Mouse (Mus musculus) Patski (cell line): Measurements from ENCODE around the gene Inpp1. TPM values are rescaled to one million over a fixed set of nuclear protein-coding genes. Genes with fewer than 3 reads are reported as not detected.

ENCODE experiments used
- ATAC-seq: fragments of 100-300 bp; one replicate; pipeline ENCODE4 v1.8.0; 2021
- CTCF ChIA-PET: fragments of 350-600 bp; sonication (Branson Sonifier 250); formaldehyde crosslinking; loops from one replicate; lab custom pipeline; 2022; ENCODE audit warnings: inconsistent platforms; lab: Charles Lee
- POLR2A ChIA-PET: fragments of 350-600 bp; sonication (Branson Sonifier 250); formaldehyde crosslinking; loops from one replicate; lab custom pipeline; 2022; ENCODE audit warnings: antibody characterized with exemption, inconsistent platforms; lab: Charles Lee
- DNase-seq: peaks from one replicate; pipeline ENCODE4 v3.0.0-alpha.2; 2011; ENCODE audit warnings: low read depth, low spot score
- H3K27me3 ChIP-seq: fragments of 371-371 bp; one replicate; pipeline ENCODE4 v1.5.1; 2021
- CTCF ChIP-seq: fragments of 100-300 bp; IDR thresholded peaks from one replicate; pipeline ENCODE4 v1.5.1; 2021
- in situ Hi-C: fragments of 300-500 bp; cut with MboI; formaldehyde crosslinking; loops from 3 replicates; pipeline ENCODE4 v1.11.1; 2018; ENCODE audit warnings: low pct_unique_long_range_greater_than_20kb, mixed read lengths
- polyA plus RNA-seq: library from polyadenylated mRNA; unstranded; gene quantifications from one replicate; pipeline ENCODE4 v1.2.3, GENCODE M21; 2021

Gene Inpp1
- polyA plus RNA-seq, 1 experiment from 2014 or later = 24.3 TPM

DNA sequence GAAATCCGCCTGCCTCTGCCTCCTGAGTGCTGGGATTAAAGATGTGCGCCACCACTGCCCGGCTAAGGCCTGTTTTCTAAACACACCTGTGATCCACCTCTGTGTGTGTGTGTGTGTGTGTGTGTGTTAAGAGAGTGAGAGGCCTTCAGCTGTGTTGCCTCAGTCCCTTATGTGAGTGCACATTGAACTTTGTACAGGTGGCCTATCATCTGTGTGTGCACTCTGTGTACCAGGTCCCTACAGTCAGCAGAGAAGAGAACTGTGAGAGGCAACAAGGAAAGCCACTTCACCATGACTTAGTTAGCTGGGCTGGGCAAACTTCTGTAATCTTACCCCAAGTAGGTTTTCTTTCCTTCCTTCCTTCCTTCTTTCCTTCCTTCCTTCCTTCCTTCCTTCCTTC is 21.6 kb upstream of the Inpp1 start:
- ATAC-seq (no peak), DNase-seq (no peak)
- in situ Hi-C loops = no loop called here
- no peak for TF ChIP-seq CTCF
- ChIA-PET POLR2A (no interaction called here), CTCF (no interaction called here)
- H3K27me3 ChIP-seq = no peaks in the 10 kb centered on the region

- TF ChIP-seq CTCF = no peak
- no peak for DNase-seq
- ATAC-seq = no peak
- in situ Hi-C loops = no loop called here
- CTCF ChIA-PET = interaction anchor here (0.7 kb wide), 1 partner anchor 14 kb away, joined by 3 read pairs; no protein-coding TSS in a partner anchor
- H3K27me3 ChIP-seq = no peaks in the 10 kb centered on the region
- POLR2A ChIA-PET = no interaction called here
These were observed 292 bp upstream of the Inpp1 start for GRCm38 (mm10) chr1:52817813-52818147.

GRCm38 (mm10) chr1:52816232-52816891 is 1.1 kb downstream of the Inpp1 start:
- ChIA-PET CTCF (interaction anchor here (0.7 to 3.2 kb wide), 3 partner anchors 10 to 360 kb away, joined by 3 to 20 read pairs (median 3); no protein-coding TSS in a partner anchor), POLR2A (no interaction called here)
- TF ChIP-seq CTCF = no peak
- DNase-seq = no peak
- ATAC-seq = no peak
- in situ Hi-C loops = no loop called here
- no peaks in the 10 kb centered on the region for H3K27me3 ChIP-seq

DNA sequence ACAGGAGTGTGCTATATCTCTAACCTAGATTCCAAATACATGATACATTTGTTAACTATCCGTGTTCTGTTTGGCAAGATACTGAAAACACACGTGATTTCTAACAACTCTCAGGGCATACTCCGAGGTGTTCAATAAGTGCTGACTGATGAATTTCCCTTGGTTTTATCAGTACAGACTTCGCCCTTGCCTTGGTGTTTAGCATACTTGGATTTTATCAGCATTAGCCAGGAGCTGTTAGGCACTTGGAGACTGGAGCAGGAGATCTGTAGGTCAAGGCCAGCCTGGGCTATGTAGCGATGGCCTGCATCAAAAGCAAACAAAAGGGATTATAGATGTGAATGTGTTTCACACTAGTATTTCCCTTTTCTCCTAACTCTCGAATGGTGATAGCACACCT is 9.0 kb downstream of the Inpp1 start:
- ChIA-PET POLR2A (no interaction called here), CTCF (no interaction called here)
- TF ChIP-seq CTCF = no peak
- in situ Hi-C loops = no loop called here
- H3K27me3 ChIP-seq = no peaks in the 10 kb centered on the region
- DNase-seq (no peak), ATAC-seq (no peak)

GRCm38 (mm10) chr1:52805041-52805440 is 12.4 kb downstream of the Inpp1 start:
- no peak for TF ChIP-seq CTCF
- no peak for DNase-seq
- H3K27me3 ChIP-seq = no peaks in the 10 kb centered on the region
- ATAC-seq = no peak
- in situ Hi-C loops = no loop called here
- ChIA-PET POLR2A (interaction anchor here (0.6 kb wide), 1 partner anchor 40 kb away, joined by 4 read pairs; no protein-coding TSS in a partner anchor), CTCF (interaction anchor here (1.2 to 2.7 kb wide), 3 partner anchors 10 to 13 kb away, joined by 3 to 20 read pairs (median 4); no protein-coding TSS in a partner anchor)

DNA sequence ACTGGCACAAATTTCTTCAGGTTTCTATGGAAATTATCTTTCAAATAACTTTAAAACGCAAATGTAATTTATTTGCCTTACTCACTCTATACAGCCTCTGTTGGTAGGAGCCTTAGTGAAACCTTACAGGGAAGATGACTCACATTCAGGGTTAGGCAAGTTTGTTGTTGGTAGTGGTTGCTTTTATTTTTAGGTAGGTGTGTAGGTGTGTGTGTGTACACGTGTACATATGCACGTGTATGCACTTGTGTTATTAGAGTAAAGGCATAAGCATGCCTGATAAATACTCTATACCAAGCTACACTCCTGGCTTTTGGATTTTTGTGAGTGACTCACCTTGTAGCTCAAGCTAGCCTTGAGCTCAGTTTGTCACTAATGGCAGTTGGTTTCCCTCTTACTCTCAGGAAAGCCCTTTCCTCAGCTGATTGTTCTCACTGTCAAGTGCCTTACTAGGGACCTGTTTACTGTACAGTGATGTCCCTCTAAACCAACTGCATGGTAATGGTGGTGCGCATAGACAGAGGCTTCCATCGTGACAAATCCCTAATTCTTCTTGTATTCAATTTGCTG is 15.0 kb downstream of the Inpp1 start:
- ATAC-seq (no peak), DNase-seq (no peak)
- ChIA-PET CTCF (interaction anchor here (2.1 kb wide), 1 partner anchor 11 kb away, joined by 4 read pairs; no protein-coding TSS in a partner anchor), POLR2A (no interaction called here)
- H3K27me3 ChIP-seq = no peaks in the 10 kb centered on the region
- TF ChIP-seq CTCF = no peak
- in situ Hi-C loops = no loop called here

DNA sequence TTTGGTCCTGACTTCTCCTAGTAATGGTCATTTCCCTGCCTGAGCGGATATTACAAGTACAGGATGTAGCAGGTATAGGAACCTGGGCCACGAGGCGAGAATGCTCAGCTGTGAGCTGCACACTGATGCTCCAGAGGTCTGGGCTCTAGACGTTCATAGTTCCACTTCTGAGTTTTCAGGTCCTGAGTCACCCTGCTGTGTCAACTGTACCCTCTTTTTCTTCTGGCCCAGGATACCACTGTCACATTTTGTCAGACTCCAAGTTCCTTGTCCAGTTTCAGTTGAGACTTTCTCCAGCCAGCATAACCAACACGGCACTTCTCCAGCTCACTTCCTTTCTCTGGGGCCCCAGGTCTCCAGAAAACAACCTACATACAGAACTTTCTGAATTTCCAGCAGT is 15.8 kb downstream of the Inpp1 start:
- no peak for TF ChIP-seq CTCF
- CTCF ChIA-PET = interaction anchor here (0.7 to 2.1 kb wide), 2 partner anchors 11 to 52 kb away, joined by 3 to 4 read pairs; no protein-coding TSS in a partner anchor
- in situ Hi-C loops = no loop called here
- no peak for DNase-seq
- no peaks in the 10 kb centered on the region for H3K27me3 ChIP-seq
- POLR2A ChIA-PET = no interaction called here
- no peak for ATAC-seq

- POLR2A ChIA-PET = interaction anchor here (0.8 kb wide), 1 partner anchor 16 kb away, joined by 3 read pairs; no protein-coding TSS in a partner anchor
- CTCF ChIA-PET = interaction anchor here (0.8 kb wide), 1 partner anchor 9 kb away, joined by 3 read pairs; no protein-coding TSS in a partner anchor
- in situ Hi-C loops = no loop called here
- ATAC-seq = no peak
- H3K27me3 ChIP-seq = no peaks in the 10 kb centered on the region
- no peak for TF ChIP-seq CTCF
- DNase-seq = no peak
These were observed 17.1 kb downstream of the Inpp1 start for GRCm38 (mm10) chr1:52800340-52800740.

- no peaks in the 10 kb centered on the region for H3K27me3 ChIP-seq
- in situ Hi-C loops = no loop called here
- ChIA-PET POLR2A (no interaction called here), CTCF (interaction anchor here (0.7 to 0.8 kb wide), 2 partner anchors 9 to 16 kb away, joined by 3 read pairs; no protein-coding TSS in a partner anchor)
- ATAC-seq = peak; percentile 46
- TF ChIP-seq CTCF = no peak
- no peak for DNase-seq
These were observed 17.7 kb downstream of the Inpp1 start for GRCm38 (mm10) chr1:52799772-52800171.

GRCm38 (mm10) chr1:52799056-52799726 is 18.3 kb downstream of the Inpp1 start:
- DNase-seq = no peak
- POLR2A ChIA-PET = no interaction called here
- ATAC-seq = peak; percentile 88

More at GRCm38 (mm10) chr1:52799056-52799726, 18.3 kb downstream of the Inpp1 start:
- in situ Hi-C loops = no loop called here
- H3K27me3 ChIP-seq = no peaks in the 10 kb centered on the region
- no peak for TF ChIP-seq CTCF
- CTCF ChIA-PET = interaction anchor here (0.7 to 1.6 kb wide), 2 partner anchors 16 to 55 kb away, joined by 3 to 4 read pairs; no protein-coding TSS in a partner anchor
